Comparison of ENCODE assay signal across 9 mouse cellular contexts in the genomic region with DNA sequence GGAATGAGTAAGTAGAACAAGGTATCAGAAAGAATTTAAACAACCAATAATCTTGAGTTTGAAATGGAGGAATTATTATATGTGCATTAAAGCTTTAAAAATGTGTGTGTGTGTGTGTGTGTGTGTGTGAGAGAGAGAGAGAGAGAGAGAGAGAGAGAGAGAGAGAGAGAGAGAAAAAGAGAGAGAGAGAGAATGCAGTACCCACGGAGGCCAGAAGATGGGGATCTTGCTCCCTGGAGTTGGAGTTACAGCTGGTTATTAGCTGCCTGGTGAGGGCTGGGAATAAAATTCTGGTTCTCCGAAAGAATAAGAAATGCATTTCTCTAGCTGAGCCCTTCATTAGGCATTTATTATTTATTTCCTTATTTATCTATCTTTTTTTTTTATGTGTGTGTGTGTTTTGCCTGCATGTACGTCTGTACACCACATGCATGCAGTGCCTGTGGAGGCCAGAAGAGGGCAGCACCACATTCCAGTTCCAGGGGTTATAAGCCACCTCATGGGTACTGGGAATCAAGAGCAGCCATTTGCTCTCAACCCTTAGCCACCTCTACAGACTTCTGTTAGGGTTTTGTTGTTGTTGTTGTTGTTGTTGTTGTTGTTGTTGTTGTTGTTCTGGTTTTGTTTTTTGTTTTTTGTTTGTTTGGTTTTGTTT. TPM values are rescaled to one million over a fixed set of nuclear protein-coding genes. Genes with fewer than 3 reads are reported as not detected.
A peak's percentile ranks its signal among the peaks of the same experiment; 100 is the strongest.
DNase-seq lines count a peak whose midpoint lies in the region; ATAC-seq and TF ChIP-seq lines count a peak whose summit lies in the region.
"Had no signal": no experiment of that assay in that cellular context is flagged by ENCODE, and none has a peak within 500 bp of the region (broad histone marks: within the 10 kb centered on the region; RNA-seq: fewer than 3 reads in every experiment).

No protein-coding gene starts in this region.

- no peak for TF ChIP-seq EP300 in CH12.LX (IDR thresholded peaks at IDR 0.05; ENCODE audit: low read length)

- H3K27me3 ChIP-seq in kidney, postnatal 0 days (ENCODE audit: insufficient read depth, low read length), result no peaks in the 10 kb centered on the region
- H3K27me3 ChIP-seq in CH12.LX (replicated peaks), result peaks cover 1% of the 10 kb centered on the region
- H3K27me3 ChIP-seq: lung, embryonic 15.5 days had no signal

- in situ Hi-C loops in CH12.LX (cut with MboI; ENCODE audit: low pct_ligation_motif_present, low pct_unique_long_range_greater_than_20kb, low sequenced_read_pairs), result no loop called here

- H3K4me3 ChIP-seq in kidney, postnatal 0 days (replicated peaks; ENCODE audit: low read depth, low read length), result no peak overlapping the region
- no peak overlapping the region for H3K4me3 ChIP-seq in CH12.LX (replicated peaks in 1 of 3; ENCODE audit: low read depth in 2 of 3, low read length in 2 of 3, poor library complexity in 1 of 3)
- H3K4me3 ChIP-seq: lung, embryonic 15.5 days had no signal

- no peak for TF ChIP-seq POLR2A in CH12.LX (IDR thresholded peaks at IDR 0.05; ENCODE audit: low read depth, low read length)

- H3K9me3 ChIP-seq in kidney, postnatal 0 days (replicated peaks; ENCODE audit: low read length), result no peaks in the 10 kb centered on the region
- H3K9me3 ChIP-seq in CH12.LX (replicated peaks; ENCODE audit: low read length), result no peaks in the 10 kb centered on the region
- H3K9me3 ChIP-seq: lung, embryonic 15.5 days had no signal

- no peaks in the 10 kb centered on the region for H3K4me1 ChIP-seq in kidney, postnatal 0 days (replicated peaks; ENCODE audit: insufficient read depth, low read length)
- H3K4me1 ChIP-seq in CH12.LX (ENCODE audit: control insufficient read depth in 1 of 2, insufficient read depth in 2 of 2), result peaks cover 0 to 2% of the 10 kb centered on the region in 2 experiments; a peak in 1 of 4 replicates
- H3K4me1 ChIP-seq: lung, embryonic 15.5 days had no signal

- WGBS in kidney, postnatal 0 days, result 59% methylated on average over 3 of the region's 3 CpGs

- ATAC-seq in kidney, postnatal 0 days (replicated peaks; ENCODE audit: low FRiP score, low read depth), result no peak

- no peak for DNase-seq in kidney, postnatal 0 days (ENCODE audit: low spot score)
- no peak for DNase-seq in kidney, adult 11 months
- DNase-seq in CH12.LX (ENCODE audit: extremely low read depth) (peak; percentile 33), R1 (ENCODE audit: low read depth, low spot score) (peak; percentile 84)
- peak; percentile 32 for DNase-seq in mesoderm, embryonic 11.5 days (ENCODE audit: low read depth, low spot score)
- no peak for DNase-seq in natural killer cell, adult 2 months (ENCODE audit: low spot score in 2 of 2)
- DNase-seq in heart, postnatal 4 days, result no peak
- DNase-seq: adrenal gland, postnatal 14 days had no signal

- TF ChIP-seq RAD21 in CH12.LX (IDR thresholded peaks at IDR 0.05; ENCODE audit: low read depth, low read length), result peak; percentile 27

- H3K36me3 ChIP-seq in kidney, postnatal 0 days (ENCODE audit: insufficient read depth, low read length), result no peaks in the 10 kb centered on the region
- H3K36me3 ChIP-seq in CH12.LX (replicated peaks in 1 of 2; ENCODE audit: control insufficient read depth in 1 of 2, insufficient read depth in 1 of 2, low read length in 1 of 2), result no peaks in the 10 kb centered on the region
- H3K36me3 ChIP-seq: lung, embryonic 15.5 days had no signal

- H3K9ac ChIP-seq in kidney, postnatal 0 days (ENCODE audit: low read depth, low read length), result no peak overlapping the region
- H3K9ac ChIP-seq in CH12.LX (ENCODE audit: insufficient read depth, low read depth), result no peak overlapping the region
- H3K9ac ChIP-seq: lung, embryonic 15.5 days had no signal

- H3K4me2 ChIP-seq in kidney, postnatal 0 days (ENCODE audit: low read length), result no peak overlapping the region
- H3K4me2 ChIP-seq in CH12.LX (ENCODE audit: insufficient read depth, low read depth, poor library complexity, severe bottlenecking), result no peak overlapping the region
- H3K4me2 ChIP-seq: lung, embryonic 15.5 days had no signal

- TF ChIP-seq CTCF in kidney, postnatal 0 days (IDR thresholded peaks at IDR 0.05; ENCODE audit: low read depth), result peak; percentile 48
- TF ChIP-seq CTCF in CH12.LX (conservative IDR thresholded peaks at IDR 0.05 in 1 of 2, IDR thresholded peaks at IDR 0.05 in 1 of 2; ENCODE audit: low read depth in 2 of 2, low read length in 2 of 2), result peak; percentile 12 to 52; a peak in 2 of 4 replicates

- H3K27ac ChIP-seq in kidney, postnatal 0 days, result no peak overlapping the region
- no peak overlapping the region for H3K27ac ChIP-seq in CH12.LX (ENCODE audit: insufficient read depth, low read depth)
- H3K27ac ChIP-seq: lung, embryonic 15.5 days had no signal

- dilution Hi-C loops in CH12.LX (cut with MboI; ENCODE audit: extremely low pct_ligation_motif_present, extremely low pct_unique_long_range_greater_than_20kb, low sequenced_read_pairs), result no loop called here

- no peaks in the 10 kb centered on the region for H3K79me2 ChIP-seq in CH12.LX (replicated peaks; ENCODE audit: control insufficient read depth, extremely low read depth, insufficient read depth, poor library complexity, severe bottlenecking)

TF ChIP-seq in CH12.LX, 34 proteins besides CTCF, POLR2A, EP300 and RAD21:
- TF ChIP-seq HCFC1 (IDR thresholded peaks at IDR 0.05; ENCODE audit: low read depth, low read length) (no peak), SMC3 (IDR thresholded peaks at IDR 0.05; ENCODE audit: low read depth, low read length) (0 out of 2 replicates have a peak, but pooled peaks have one; percentile 23)

RNA-seq across cellular contexts. Expression of a gene that starts 13.9 kb away (rescaled TPM):
- 14.1 and 16.8 TPM in 2 replicates for polyA plus RNA-seq in kidney, postnatal 0 days (2015; fragmentation: Nextera tagmentation; extraction: Ambion mirVana)
- total RNA-seq in CH12.LX (2012; rRNA removed) (0.13 and 0.21 TPM in 2 replicates), CH12.LX (2014; rRNA removed) (0.27 and 0.31 TPM in 2 replicates)
- polyA plus RNA-seq in CH12.LX (2012; ENCODE audit: insufficient read length, low read depth), result 0.16 and 0.26 TPM in 2 replicates
- total RNA-seq in heart, postnatal 4 days (2021), result under 1 TPM; 0.38 to 0.74 TPM

Comparison
In these comparisons a context has a peak if more than half of its experiments do, and no peak if none do; other contexts are left out.
1. DNase-seq: peak in CH12.LX (single experiment), R1 (single experiment) and mesoderm, embryonic 11.5 days (single experiment); none in kidney, postnatal 0 days (single experiment), kidney, adult 11 months (single experiment), natural killer cell, adult 2 months (0 of 2) and heart, postnatal 4 days (single experiment).